Mouse (Mus musculus) spleen, adult 12 weeks (tissue): ENCODE measurements around the gene Sec61b.

Experiments
- DNase-seq: peaks from one replicate; pipeline ENCODE4 v3.0.0; 2022; ENCODE audit warnings: low spot score

The Sec61b gene

GRCm38 (mm10) chr4:47473968-47474729 is at the start of gene Sec61b, which contains the start of gene Alg2:
Gene Sec61b (plus strand): TSS chr4:47474658.
Gene Alg2 (minus strand): TSS chr4:47474333.
- peak; percentile 92 for DNase-seq

DNA sequence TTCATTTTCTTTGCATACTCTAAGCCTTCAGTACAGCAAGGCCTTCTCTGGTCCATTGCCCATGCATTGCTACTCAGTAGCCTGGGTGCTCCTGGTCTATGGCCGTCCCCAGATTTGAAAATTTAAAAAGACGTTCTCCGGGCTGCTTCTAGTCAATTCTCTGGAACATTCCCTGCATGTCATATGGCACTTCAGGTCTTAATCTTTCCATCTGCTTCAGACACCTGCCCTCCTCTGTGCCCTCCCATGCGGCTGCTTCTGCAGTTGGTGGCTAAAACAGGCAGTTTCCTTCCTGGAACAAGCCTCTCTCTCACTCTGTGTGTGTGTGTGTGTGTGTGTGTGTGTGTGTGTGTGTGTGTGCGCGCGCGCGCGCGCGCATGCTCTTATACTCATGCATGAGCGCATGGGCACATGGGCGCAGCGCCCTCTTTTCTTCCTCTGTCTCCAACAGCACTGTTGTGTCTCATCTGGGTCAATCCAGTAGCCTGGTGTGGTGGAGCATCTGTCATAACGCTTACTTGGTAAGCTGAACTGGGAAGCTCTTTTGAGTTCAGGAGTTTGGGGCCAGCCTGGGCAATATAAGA is 49.1 kb upstream of the Sec61b start:
- no peak for DNase-seq

- DNase-seq, result no peak
These were observed 46.9 kb upstream of the Sec61b start for GRCm38 (mm10) chr4:47427606-47428005.

DNA sequence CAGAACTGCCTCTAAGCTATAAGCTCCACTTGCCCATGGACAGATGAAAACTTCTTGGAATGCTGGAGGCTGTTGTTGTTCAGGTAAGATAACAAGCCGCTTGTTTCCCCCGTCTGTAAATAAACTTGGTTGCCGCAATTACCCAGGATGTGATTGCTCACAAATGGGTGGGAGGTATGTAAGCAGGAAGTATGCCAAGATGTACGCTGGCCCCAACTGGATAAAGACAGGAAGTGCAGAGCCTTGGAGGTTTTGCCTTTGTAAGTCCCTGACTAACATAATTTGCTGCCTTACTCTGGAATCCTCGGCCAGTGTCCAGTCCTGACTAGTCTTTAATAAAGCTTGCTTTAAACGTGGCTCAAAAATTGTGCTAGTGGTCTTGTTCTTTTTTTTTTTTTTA is 43.9 kb upstream of the Sec61b start:
- no peak for DNase-seq

- DNase-seq, result no peak
These were observed 43.4 kb upstream of the Sec61b start for GRCm38 (mm10) chr4:47431081-47431480.

GRCm38 (mm10) chr4:47432766-47433165 is 41.7 kb upstream of the Sec61b start:
- DNase-seq, result no peak

GRCm38 (mm10) chr4:47435131-47435530 is 39.3 kb upstream of the Sec61b start:
- no peak for DNase-seq

GRCm38 (mm10) chr4:47435566-47436360 is 38.7 kb upstream of the Sec61b start:
- no peak for DNase-seq

GRCm38 (mm10) chr4:47437365-47438340 is 36.8 kb upstream of the Sec61b start:
- DNase-seq, result peak; percentile 39

DNA sequence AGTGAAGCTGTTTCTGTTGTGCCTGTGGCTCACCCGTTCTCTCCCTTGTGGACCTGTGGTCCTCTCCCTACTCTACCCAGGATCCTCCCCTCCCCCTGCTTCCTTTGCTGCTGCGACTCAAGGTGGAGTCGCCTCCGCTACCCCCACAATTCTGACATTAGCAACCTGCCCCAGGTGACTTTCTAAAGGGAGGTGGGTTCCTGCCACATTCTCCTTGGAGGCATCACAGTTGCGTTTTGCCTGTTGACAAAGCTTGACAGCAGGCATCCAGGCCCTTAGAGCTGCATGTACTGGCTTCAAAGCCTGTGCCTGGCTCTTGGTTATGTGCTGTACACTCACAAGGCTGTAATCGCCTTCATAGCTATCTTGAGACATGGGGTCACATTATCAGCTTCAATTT is 35.5 kb upstream of the Sec61b start:
- DNase-seq, result no peak

DNA sequence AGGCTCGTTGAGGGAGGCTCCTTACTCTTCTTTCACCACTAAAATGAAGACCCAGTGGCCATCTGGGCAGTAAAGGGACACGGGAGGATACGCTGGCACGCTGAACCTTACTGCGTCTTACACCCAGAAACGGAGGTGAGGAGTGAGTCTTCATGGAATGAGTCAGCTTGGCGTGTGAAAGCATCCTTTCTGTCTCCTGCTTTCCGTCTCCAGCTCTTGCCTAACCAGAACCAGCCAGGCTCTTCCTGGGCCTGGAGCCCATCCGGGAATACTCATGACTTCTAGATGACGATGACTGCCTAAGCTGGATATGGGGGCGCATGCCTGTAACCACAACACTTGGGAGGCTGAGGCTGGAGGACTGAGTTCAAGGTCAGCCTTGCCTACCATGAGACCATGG is 33.5 kb upstream of the Sec61b start:
- no peak for DNase-seq

DNA sequence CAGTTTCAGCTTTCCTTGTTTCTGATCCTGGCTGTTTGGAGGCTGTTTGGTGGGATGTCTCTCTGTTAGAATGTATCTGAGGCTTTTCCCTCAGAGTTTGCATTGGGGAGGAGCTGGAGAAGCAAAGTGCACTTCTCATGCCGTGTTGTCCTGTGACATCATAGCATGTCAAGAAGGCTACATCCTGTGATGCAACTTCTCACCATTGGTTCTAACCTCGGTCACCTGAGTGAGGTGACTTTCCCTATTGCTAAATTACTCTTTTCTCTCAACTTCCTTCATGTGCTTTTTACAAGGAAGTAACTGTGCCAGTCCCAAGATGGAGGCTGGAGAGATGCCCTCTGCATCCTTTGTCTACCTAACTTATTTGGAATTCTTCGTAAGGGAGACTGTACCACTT is 25.9 kb upstream of the Sec61b start:
- no peak for DNase-seq

GRCm38 (mm10) chr4:47449116-47449515 is 25.3 kb upstream of the Sec61b start:
- DNase-seq, result no peak

- DNase-seq, result no peak
These were observed 24.6 kb upstream of the Sec61b start for GRCm38 (mm10) chr4:47449586-47450522.

GRCm38 (mm10) chr4:47467196-47467595 is 7.3 kb upstream of the Sec61b start:
- no peak for DNase-seq

DNA sequence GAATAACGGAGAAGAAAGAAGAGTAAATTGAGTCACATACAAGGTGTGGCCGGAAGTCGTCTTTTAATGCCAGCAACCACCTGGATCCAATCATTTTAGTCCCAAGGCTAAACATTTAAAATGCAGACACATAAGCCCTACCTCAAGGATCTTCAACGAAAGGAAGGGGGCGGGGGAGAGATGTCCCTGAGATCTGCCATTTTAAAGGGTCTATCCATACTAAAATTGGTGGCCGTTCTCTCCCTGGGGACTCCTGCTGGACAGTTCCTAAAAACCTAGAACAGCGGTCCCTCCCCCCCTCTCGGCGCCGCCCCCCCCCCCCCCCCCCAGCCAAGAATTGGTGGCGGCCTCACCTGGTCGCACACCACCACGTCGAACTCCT is 881 bp upstream of the Sec61b start:
- DNase-seq, result no peak

DNA sequence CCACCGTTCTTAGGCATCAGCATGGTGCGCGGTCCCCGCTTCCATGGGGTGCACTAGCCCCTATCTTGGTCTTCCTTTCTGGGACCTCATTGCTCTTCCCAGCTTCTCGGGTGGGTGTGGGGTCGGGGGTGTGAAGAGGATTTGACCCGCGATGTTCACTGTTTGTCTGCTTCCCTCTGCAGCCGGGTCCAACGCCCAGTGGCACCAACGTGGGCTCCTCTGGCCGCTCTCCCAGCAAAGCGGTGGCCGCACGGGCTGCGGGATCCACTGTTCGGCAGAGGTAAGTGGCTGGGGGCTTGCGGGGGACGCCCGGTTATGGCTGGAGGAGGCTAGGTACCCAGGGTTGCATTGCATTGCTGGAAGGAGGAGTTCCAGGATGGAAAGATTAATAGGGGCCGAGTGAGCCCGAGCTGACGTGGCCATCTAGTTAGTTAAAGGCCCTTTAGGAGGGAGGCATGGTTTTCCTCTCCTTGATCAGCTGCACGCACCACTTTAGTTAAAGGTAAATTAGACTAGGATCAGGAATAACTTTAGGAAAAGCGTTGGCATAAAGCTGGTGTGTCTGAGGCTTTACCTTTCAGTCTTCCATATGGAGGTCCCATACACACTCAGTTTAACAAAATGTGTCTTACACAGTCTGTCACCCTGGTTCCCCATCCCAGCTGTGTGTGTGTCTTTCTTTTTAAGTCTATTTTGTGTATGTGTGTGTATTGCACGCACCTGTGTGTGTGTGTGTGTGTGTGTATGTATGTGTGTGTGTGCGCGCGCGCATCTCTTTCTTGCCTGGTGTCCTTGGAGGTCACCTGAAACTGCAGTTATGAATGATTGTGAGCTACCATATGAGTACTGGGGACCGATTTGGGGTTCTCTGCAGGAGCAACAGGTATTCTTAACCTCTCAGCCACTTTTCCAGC is 529 bp downstream of the Sec61b start:
- DNase-seq, result no peak

DNA sequence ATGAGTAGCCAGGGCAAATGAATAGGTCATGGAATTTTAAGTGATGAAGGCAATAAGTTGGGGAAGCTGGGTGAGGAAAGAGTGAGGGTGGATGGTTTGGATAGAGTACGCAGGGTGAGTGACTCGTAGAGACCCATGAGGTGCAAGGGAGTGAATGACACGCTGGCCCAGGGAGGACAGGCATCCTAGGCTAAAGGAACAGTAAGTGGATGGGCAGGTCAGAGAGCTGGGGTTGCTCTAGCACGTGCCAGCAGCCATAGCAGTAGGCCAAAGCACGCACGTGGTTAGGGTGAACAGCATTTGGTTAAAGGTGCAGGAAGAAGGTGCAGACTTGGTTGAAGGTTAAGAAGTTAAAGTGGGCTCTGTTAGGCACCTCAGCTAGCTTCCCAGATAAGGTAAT is 3.1 kb downstream of the Sec61b start:
- DNase-seq, result no peak

- DNase-seq, result no peak
These were observed 5.6 kb downstream of the Sec61b start for GRCm38 (mm10) chr4:47480095-47480494.

DNA sequence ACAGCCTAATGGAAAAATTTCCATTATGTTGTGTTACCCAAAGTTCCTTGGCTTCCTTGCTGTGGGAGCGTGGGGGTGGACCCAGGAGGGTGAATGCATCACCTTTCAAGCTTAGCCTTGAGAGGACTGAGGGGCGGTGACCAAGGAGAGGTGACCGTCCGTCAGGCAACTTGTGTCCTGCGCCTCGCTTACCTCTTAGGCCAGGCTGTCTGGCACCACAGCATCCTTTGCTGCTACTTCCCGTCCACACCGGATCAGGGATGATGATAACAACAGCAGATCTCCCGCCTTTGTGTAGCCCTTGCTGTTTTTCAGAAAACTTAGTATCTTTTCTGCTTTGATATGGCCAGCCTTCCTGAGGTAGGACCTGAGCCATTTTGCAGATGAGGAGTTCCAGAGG is 6.1 kb downstream of the Sec61b start:
- DNase-seq, result no peak
